Mouse (Mus musculus) limb, embryonic 13.5 days (tissue): ENCODE data around the gene Noct. TPM values are rescaled to one million over a fixed set of nuclear protein-coding genes. Genes with fewer than 3 reads are reported as not detected.
A peak's percentile ranks its signal among the peaks of the same experiment; 100 is the strongest.
"Not testable (repeated sequence)": the region's sequence is repeated elsewhere in the genome, so short reads cannot be mapped to it uniquely, and the experiment has no call there.

ENCODE experiments used
- ATAC-seq: fragments of 200-750 bp; cut with Nextera tagmentation; 2 replicates; pipeline ENCODE4 v1.8.0; 2017; ENCODE audit warnings: low read depth, moderate number of reproducible peaks, moderate TSS enrichment; ENCODE audit not compliant: low FRiP score
- H3K27ac ChIP-seq: fragments of 300-500 bp; sonication (generic); 2 replicates; pipeline ENCODE4 v1.5.1; 2015; ENCODE audit warnings: inconsistent platforms, mild to moderate bottlenecking, moderate library complexity
- H3K27me3 ChIP-seq: fragments of 300-500 bp; sonication (generic); 2 replicates; pipeline ENCODE4 v1.6.1; 2015; ENCODE audit warnings: mild to moderate bottlenecking, inconsistent platforms
- H3K36me3 ChIP-seq: fragments of 300-500 bp; sonication (generic); 2 replicates; pipeline ENCODE4 v1.6.1; 2015; ENCODE audit warnings: inconsistent platforms, mild to moderate bottlenecking, moderate library complexity
- H3K4me1 ChIP-seq: fragments of 300-500 bp; sonication (generic); 2 replicates; pipeline ENCODE4 v1.6.1; 2015; ENCODE audit warnings: inconsistent platforms
- H3K4me2 ChIP-seq: fragments of 300-500 bp; sonication (generic); replicated peaks from 2 replicates; pipeline ENCODE4 v1.6.1; 2015; ENCODE audit warnings: inconsistent platforms, mild to moderate bottlenecking, moderate library complexity
- H3K4me3 ChIP-seq: fragments of 300-500 bp; sonication (generic); 2 replicates; pipeline ENCODE4 v1.5.1; 2015; ENCODE audit warnings: moderate library complexity, mild to moderate bottlenecking, inconsistent platforms
- H3K9ac ChIP-seq: fragments of 300-500 bp; sonication (generic); 2 replicates; pipeline ENCODE4 v1.6.1; 2015; ENCODE audit warnings: mild to moderate bottlenecking, inconsistent platforms
- H3K9me3 ChIP-seq: fragments of 300-500 bp; sonication (generic); 2 replicates; pipeline ENCODE4 v1.6.1; 2016; ENCODE audit warnings: inconsistent platforms
- WGBS: fragments of 180-500 bp; shearing (Covaris S2); methylation state at CpG from one replicate; pipeline ENCODE4 v1.1.7; 2015; 5-methylcytosine and 5-hydroxymethylcytosine counted together
- polyA plus RNA-seq: library from polyadenylated mRNA; unstranded; fragments of >200 nt; fragmentation: Nextera tagmentation; extraction: Ambion mirVana; gene quantifications from 2 replicates; pipeline ENCODE4 v1.2.1, GENCODE M21; 2015

The Noct gene
- polyA plus RNA-seq, result 10.0 and 10.4 TPM in 2 replicates

- H3K9me3 ChIP-seq, result no peaks in the 10 kb centered on the region
- peak; percentile 90 for ATAC-seq
- no peaks in the 10 kb centered on the region for H3K36me3 ChIP-seq
- H3K4me3 ChIP-seq, result peak within 1 kb of the TSS; percentile 95
- H3K9ac ChIP-seq, result peak within 1 kb of the TSS; percentile 90
- peaks cover 28% of the 10 kb centered on the region for H3K4me1 ChIP-seq
- under 1% methylated on average over 84 of the region's 100 CpGs for WGBS
- H3K27ac ChIP-seq, result peak within 1 kb of the TSS; percentile 94
- peaks cover 6% of the 10 kb centered on the region for H3K27me3 ChIP-seq
- peak within 1 kb of the TSS; percentile 79 for H3K4me2 ChIP-seq
Observed at GRCm38 (mm10) chr3:51224363-51225225, at the start of gene Noct. TSS of gene Noct (plus strand) at chr3:51224447.

GRCm38 (mm10) chr3:51178158-51178557 lies 46.1 kb upstream of the Noct start:
- no peak overlapping the region for H3K9ac ChIP-seq

GRCm38 (mm10) chr3:51179460-51180146 lies 44.6 kb upstream of the Noct start:
- Histone ChIP-seq H3K27ac (no peak overlapping the region), H3K4me2 (no peak overlapping the region), H3K9me3 (no peaks in the 10 kb centered on the region), H3K9ac (no peak overlapping the region), H3K36me3 (no peaks in the 10 kb centered on the region), H3K27me3 (no peaks in the 10 kb centered on the region), H3K4me3 (no peak overlapping the region), H3K4me1 (peaks cover 8% of the 10 kb centered on the region; the same call in 1 of the 2 replicates)
- no peak for ATAC-seq
- WGBS, result 86% methylated on average over 6 of the region's 6 CpGs

More at GRCm38 (mm10) chr3:51178158-51178557, 46.1 kb upstream of the Noct start:
- WGBS, result 37% methylated on average over 10 of the region's 10 CpGs
- Histone ChIP-seq H3K4me2 (no peak overlapping the region), H3K9me3 (no peaks in the 10 kb centered on the region), H3K27me3 (no peaks in the 10 kb centered on the region), H3K27ac (no peak overlapping the region), H3K4me3 (no peak overlapping the region), H3K4me1 (peaks cover 12% of the 10 kb centered on the region; the same call in 1 of the 2 replicates), H3K36me3 (no peaks in the 10 kb centered on the region)
- ATAC-seq, result no peak

DNA sequence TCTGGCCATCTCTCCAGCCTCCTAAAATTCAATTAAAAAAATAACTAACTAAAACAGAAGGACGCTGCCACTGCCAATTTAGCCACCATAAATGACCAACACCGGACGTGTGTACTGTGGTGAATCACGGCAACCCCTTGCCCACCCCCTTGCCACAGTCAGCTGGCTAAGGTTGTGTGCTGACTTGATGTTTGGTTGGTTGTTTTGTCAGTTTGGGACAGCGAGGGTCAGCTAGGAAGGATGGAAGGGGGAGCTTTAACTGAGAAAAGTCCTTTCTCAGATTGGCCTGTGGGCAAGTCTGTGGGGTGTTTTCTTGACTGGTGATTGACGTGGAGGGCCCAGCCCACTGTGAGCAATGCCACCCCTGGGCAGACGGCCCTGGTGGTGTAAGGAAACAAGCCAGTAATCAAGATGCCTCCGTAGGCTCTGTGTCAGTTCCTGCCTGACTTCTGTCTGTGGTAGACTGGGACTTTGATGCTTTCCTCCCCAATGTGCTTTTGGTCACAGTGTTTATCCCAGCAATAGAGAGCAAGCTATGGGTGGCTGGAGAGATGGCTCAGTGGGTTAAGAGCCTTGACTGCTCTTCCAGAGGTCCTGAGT lies 43.8 kb upstream of the Noct start:
- H3K36me3 ChIP-seq, result no peaks in the 10 kb centered on the region
- ATAC-seq, result no peak
- 79% methylated on average over 8 of the region's 8 CpGs for WGBS
- no peaks in the 10 kb centered on the region for H3K27me3 ChIP-seq
- no peaks in the 10 kb centered on the region for H3K9me3 ChIP-seq
- H3K27ac ChIP-seq, result no peak overlapping the region
- H3K4me1 ChIP-seq, result 0 out of 2 replicates have a peak, but pooled peaks cover 4% of the 10 kb centered on the region
- H3K4me2 ChIP-seq, result no peak overlapping the region
- no peak overlapping the region for H3K9ac ChIP-seq
- H3K4me3 ChIP-seq, result no peak overlapping the region

DNA sequence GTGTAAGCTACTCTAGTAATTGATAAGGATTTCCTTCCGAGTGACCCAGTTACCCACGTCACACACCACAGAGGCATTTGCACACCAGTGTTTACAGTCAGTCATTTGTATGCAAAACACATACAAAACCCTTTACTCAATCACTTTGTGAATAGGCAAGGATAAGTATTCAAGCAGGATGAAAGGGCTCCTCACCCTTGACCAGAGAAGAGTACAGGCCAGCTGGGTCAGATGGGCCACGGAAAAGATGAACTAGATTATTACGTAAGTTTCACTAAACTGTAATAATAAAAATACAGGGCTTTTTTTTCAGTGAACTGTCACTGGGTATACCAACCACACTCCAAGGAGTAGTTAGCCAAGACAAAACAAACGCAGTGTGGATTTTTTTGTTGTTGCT lies 41.8 kb upstream of the Noct start:
- H3K4me3 ChIP-seq, result no peak overlapping the region
- H3K27me3 ChIP-seq, result no peaks in the 10 kb centered on the region
- H3K27ac ChIP-seq, result no peak overlapping the region
- no peak overlapping the region for H3K4me2 ChIP-seq
- 85% methylated on average over 5 of the region's 5 CpGs for WGBS
- 0 out of 2 replicates have a peak, but pooled peaks cover 4% of the 10 kb centered on the region for H3K4me1 ChIP-seq
- H3K9ac ChIP-seq, result no peak overlapping the region
- no peaks in the 10 kb centered on the region for H3K9me3 ChIP-seq
- no peaks in the 10 kb centered on the region for H3K36me3 ChIP-seq
- no peak for ATAC-seq

- not testable (repeated sequence) for H3K4me2 ChIP-seq, H3K27me3 ChIP-seq, H3K9me3 ChIP-seq, H3K36me3 ChIP-seq, H3K9ac ChIP-seq, H3K27ac ChIP-seq, H3K4me1 ChIP-seq, ATAC-seq, H3K4me3 ChIP-seq
- 79% methylated on average over 1 of the region's 1 CpGs for WGBS
Observed at GRCm38 (mm10) chr3:51183508-51183907, 40.7 kb upstream of the Noct start.

DNA sequence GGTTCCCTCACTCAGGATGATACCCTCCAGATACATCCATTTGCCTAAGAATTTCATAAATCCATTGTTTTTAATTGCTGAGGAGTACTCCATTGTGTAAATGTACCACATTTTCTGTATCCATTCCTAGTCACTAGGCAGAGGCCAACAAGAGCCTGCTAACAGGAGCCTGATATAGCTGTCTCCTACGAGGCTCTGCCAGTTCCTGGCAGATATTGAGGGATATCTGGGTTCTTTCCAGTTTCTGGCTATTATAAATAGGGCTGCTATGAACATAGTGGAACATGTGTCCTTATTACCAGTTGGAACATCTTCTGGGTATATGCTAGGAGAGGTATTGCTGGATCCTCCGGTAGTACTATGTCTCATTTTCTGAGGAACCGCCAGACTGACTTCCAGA lies 40.3 kb upstream of the Noct start:
- not testable (repeated sequence) for H3K4me1 ChIP-seq, H3K4me3 ChIP-seq, H3K9ac ChIP-seq, H3K9me3 ChIP-seq, H3K27ac ChIP-seq, H3K36me3 ChIP-seq, H3K27me3 ChIP-seq, ATAC-seq, H3K4me2 ChIP-seq
- 83% methylated on average over 3 of the region's 3 CpGs for WGBS

DNA sequence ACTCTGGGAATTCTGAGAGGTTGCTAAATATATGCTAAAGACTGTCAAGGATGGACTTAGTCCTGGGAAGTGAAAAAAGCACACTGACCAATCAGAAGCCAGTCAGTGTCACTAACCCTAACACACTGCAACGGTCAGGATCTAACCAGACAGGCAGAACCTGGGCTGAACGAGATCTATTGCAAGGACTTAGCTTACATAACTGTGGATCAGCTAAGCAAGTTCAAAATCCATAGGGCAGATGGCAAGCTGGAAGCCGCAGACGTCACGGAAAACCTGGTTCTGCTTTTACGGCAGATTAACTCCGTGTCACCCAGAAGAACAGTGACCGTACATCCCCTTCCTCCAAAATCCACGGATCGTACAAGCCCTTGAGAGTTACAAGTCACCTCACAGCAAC lies 39.5 kb upstream of the Noct start:
- no peak for ATAC-seq
- no peaks in the 10 kb centered on the region for H3K36me3 ChIP-seq
- no peaks in the 10 kb centered on the region for H3K27me3 ChIP-seq
- no peaks in the 10 kb centered on the region for H3K4me1 ChIP-seq
- H3K9me3 ChIP-seq, result no peaks in the 10 kb centered on the region
- H3K4me3 ChIP-seq, result no peak overlapping the region
- no peak overlapping the region for H3K4me2 ChIP-seq
- WGBS, result 67% methylated on average over 10 of the region's 10 CpGs
- H3K27ac ChIP-seq, result no peak overlapping the region
- H3K9ac ChIP-seq, result no peak overlapping the region

GRCm38 (mm10) chr3:51185406-51185805 lies 38.8 kb upstream of the Noct start:
- Histone ChIP-seq H3K4me2 (no peak overlapping the region), H3K27ac (no peak overlapping the region), H3K36me3 (no peaks in the 10 kb centered on the region), H3K9me3 (no peaks in the 10 kb centered on the region), H3K9ac (no peak overlapping the region), H3K4me1 (no peaks in the 10 kb centered on the region), H3K27me3 (no peaks in the 10 kb centered on the region), H3K4me3 (no peak overlapping the region)
- ATAC-seq, result no peak
- WGBS, result 84% methylated on average over 7 of the region's 7 CpGs

DNA sequence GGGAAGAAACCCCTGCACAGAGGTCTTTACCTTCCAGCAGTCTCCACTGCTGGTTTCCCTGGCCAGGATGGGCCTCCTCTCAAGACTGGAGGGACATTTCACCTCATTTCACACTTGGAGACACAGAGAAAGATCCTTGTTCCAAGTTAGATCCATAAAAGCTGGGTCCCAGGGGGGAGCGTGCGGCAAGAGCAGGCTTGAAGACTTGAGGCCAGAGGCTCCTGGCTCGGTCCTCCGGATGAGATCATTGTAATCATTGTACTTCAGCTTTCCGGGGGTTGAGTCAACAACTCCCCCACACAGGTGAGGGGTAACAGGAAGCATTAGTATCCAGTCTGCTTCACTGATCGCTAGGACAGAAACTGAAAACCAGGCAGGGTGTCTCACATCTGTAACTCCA lies 30.2 kb upstream of the Noct start:
- 54% methylated on average over 6 of the region's 6 CpGs for WGBS
- no peak for ATAC-seq
- peak overlapping the region; percentile 0; the same call in 1 of the 2 replicates for H3K27ac ChIP-seq

GRCm38 (mm10) chr3:51195321-51195720 lies 28.9 kb upstream of the Noct start:
- H3K4me2 ChIP-seq, result peak overlapping the region; percentile 40
- H3K27ac ChIP-seq, result no peak overlapping the region

More for the DNA sequence above, 30.2 kb upstream of the Noct start:
- H3K9ac ChIP-seq, result no peak overlapping the region
- peaks cover 29% of the 10 kb centered on the region for H3K4me1 ChIP-seq
- no peaks in the 10 kb centered on the region for H3K9me3 ChIP-seq
- H3K4me3 ChIP-seq, result no peak overlapping the region
- no peak overlapping the region for H3K4me2 ChIP-seq
- H3K36me3 ChIP-seq, result no peaks in the 10 kb centered on the region
- H3K27me3 ChIP-seq, result no peaks in the 10 kb centered on the region

GRCm38 (mm10) chr3:51195736-51196135 lies 28.5 kb upstream of the Noct start:
- no peaks in the 10 kb centered on the region for H3K27me3 ChIP-seq
- no peaks in the 10 kb centered on the region for H3K36me3 ChIP-seq
- H3K4me1 ChIP-seq, result peaks cover 29% of the 10 kb centered on the region
- peak; percentile 42; the same call in 1 of the 2 replicates for ATAC-seq
- no peak overlapping the region for H3K4me3 ChIP-seq
- 39% methylated on average over 8 of the region's 8 CpGs for WGBS
- no peak overlapping the region for H3K27ac ChIP-seq
- no peaks in the 10 kb centered on the region for H3K9me3 ChIP-seq
- H3K9ac ChIP-seq, result no peak overlapping the region
- peak overlapping the region; percentile 40 for H3K4me2 ChIP-seq

More at GRCm38 (mm10) chr3:51195321-51195720, 28.9 kb upstream of the Noct start:
- Histone ChIP-seq H3K36me3 (no peaks in the 10 kb centered on the region), H3K4me1 (peaks cover 29% of the 10 kb centered on the region), H3K27me3 (no peaks in the 10 kb centered on the region), H3K4me3 (no peak overlapping the region), H3K9ac (no peak overlapping the region), H3K9me3 (no peaks in the 10 kb centered on the region)
- ATAC-seq, result peak; percentile 29; the same call in 1 of the 2 replicates
- WGBS, result 37% methylated on average over 8 of the region's 8 CpGs
